Mouse (Mus musculus): ENCODE results near the gene Ccdc162. TPM values are rescaled to one million over a fixed set of nuclear protein-coding genes. Genes with fewer than 3 reads are reported as not detected.

The Ccdc162 gene
- total and polyA plus RNA-seq, 3 experiments, result 0.60 TPM; not detected in 2

GRCm38 (mm10) chr10:41546396-41547165 is 169.9 kb downstream of the Ccdc162 start:
- H3K36me3 ChIP-seq (replicated peaks), result no peaks in the 10 kb centered on the region
- TF ChIP-seq GATA1 (IDR thresholded peaks at IDR 0.05; ENCODE audit: borderline replicate concordance, low read length) (no peak), POLR2AphosphoS5 (IDR thresholded peaks at IDR 0.05; ENCODE audit: insufficient replicate concordance, low read depth, low read length) (no peak), CTCF (IDR thresholded peaks at IDR 0.05; ENCODE audit: low read depth, low read length) (no peak), GATA2 (IDR thresholded peaks at IDR 0.05; ENCODE audit: borderline replicate concordance, low read depth, low read length) (no peak), TAL1 (conservative IDR thresholded peaks at IDR 0.05; ENCODE audit: low read depth, low read length) (no peak)

GRCm38 (mm10) chr10:41545224-41545755 is 171.1 kb downstream of the Ccdc162 start:
- H3K36me3 ChIP-seq (replicated peaks), result no peaks in the 10 kb centered on the region
- peaks cover 4% of the 10 kb centered on the region; the same call in 1 of the 2 replicates for H3K4me1 ChIP-seq (ENCODE audit: insufficient read depth, low read depth, low read length)
- ATAC-seq (ENCODE audit: extremely low read depth, insufficient number of reproducible peaks, low FRiP score, poor library complexity, severe bottlenecking) (no peak), DNase-seq (ENCODE audit: low spot score) (no peak)
- no peak overlapping the region for H3K4me3 ChIP-seq (ENCODE audit: low read depth, low read length)
- peaks cover 13% of the 10 kb centered on the region for H3K27me3 ChIP-seq (ENCODE audit: insufficient read depth, low read length)
- no peak for TF ChIP-seq CTCF (IDR thresholded peaks at IDR 0.05; ENCODE audit: low read depth, low read length)
- TF ChIP-seq GATA1 (IDR thresholded peaks at IDR 0.05; ENCODE audit: borderline replicate concordance, low read length), result no peak
- TF ChIP-seq TAL1 (conservative IDR thresholded peaks at IDR 0.05; ENCODE audit: low read depth, low read length), result no peak
- no peak for TF ChIP-seq GATA2 (IDR thresholded peaks at IDR 0.05; ENCODE audit: borderline replicate concordance, low read depth, low read length)
- H3K9me3 ChIP-seq (replicated peaks), result peaks cover 7% of the 10 kb centered on the region

More at GRCm38 (mm10) chr10:41546396-41547165, 169.9 kb downstream of the Ccdc162 start:
- no peak for ATAC-seq (ENCODE audit: extremely low read depth, insufficient number of reproducible peaks, low FRiP score, poor library complexity, severe bottlenecking)
- Histone ChIP-seq H3K9me3 (replicated peaks) (peaks cover 7% of the 10 kb centered on the region), H3K4me1 (ENCODE audit: insufficient read depth, low read depth, low read length) (peaks cover 4% of the 10 kb centered on the region; the same call in 1 of the 2 replicates), H3K27me3 (ENCODE audit: insufficient read depth, low read length) (peaks cover 19% of the 10 kb centered on the region), H3K4me3 (ENCODE audit: low read depth, low read length) (no peak overlapping the region)
- no peak for DNase-seq (ENCODE audit: low spot score)

- ATAC-seq (ENCODE audit: extremely low read depth, insufficient number of reproducible peaks, low FRiP score, poor library complexity, severe bottlenecking), result no peak
- no peak overlapping the region for H3K4me3 ChIP-seq (ENCODE audit: low read depth, low read length)
- peaks cover 4% of the 10 kb centered on the region; the same call in 1 of the 2 replicates for H3K4me1 ChIP-seq (ENCODE audit: insufficient read depth, low read depth, low read length)
- peaks cover 13% of the 10 kb centered on the region for H3K27me3 ChIP-seq (ENCODE audit: insufficient read depth, low read length)
- no peak for DNase-seq (ENCODE audit: low spot score)
- no peaks in the 10 kb centered on the region for H3K36me3 ChIP-seq (replicated peaks)
- peaks cover 7% of the 10 kb centered on the region for H3K9me3 ChIP-seq (replicated peaks)
- TF ChIP-seq GATA2 (IDR thresholded peaks at IDR 0.05; ENCODE audit: borderline replicate concordance, low read depth, low read length) (no peak), GATA1 (IDR thresholded peaks at IDR 0.05; ENCODE audit: borderline replicate concordance, low read length) (no peak), POLR2AphosphoS5 (IDR thresholded peaks at IDR 0.05; ENCODE audit: insufficient replicate concordance, low read depth, low read length) (no peak), TAL1 (conservative IDR thresholded peaks at IDR 0.05; ENCODE audit: low read depth, low read length) (no peak), CTCF (IDR thresholded peaks at IDR 0.05; ENCODE audit: low read depth, low read length) (no peak)
Observed at GRCm38 (mm10) chr10:41544481-41545190, 171.8 kb downstream of the Ccdc162 start.

- H3K4me1 ChIP-seq (ENCODE audit: insufficient read depth, low read depth, low read length), result peaks cover 4% of the 10 kb centered on the region; the same call in 1 of the 2 replicates
- 0 out of 2 replicates have a peak, but pooled peaks cover 2% of the 10 kb centered on the region for H3K9me3 ChIP-seq (replicated peaks)
- ATAC-seq (ENCODE audit: extremely low read depth, insufficient number of reproducible peaks, low FRiP score, poor library complexity, severe bottlenecking), result no peak
- no peak for TF ChIP-seq CTCF (IDR thresholded peaks at IDR 0.05; ENCODE audit: low read depth, low read length)
- no peak for TF ChIP-seq GATA2 (IDR thresholded peaks at IDR 0.05; ENCODE audit: borderline replicate concordance, low read depth, low read length)
- TF ChIP-seq POLR2AphosphoS5 (IDR thresholded peaks at IDR 0.05; ENCODE audit: insufficient replicate concordance, low read depth, low read length), result no peak
- no peak for TF ChIP-seq GATA1 (IDR thresholded peaks at IDR 0.05; ENCODE audit: borderline replicate concordance, low read length)
- no peak for TF ChIP-seq TAL1 (conservative IDR thresholded peaks at IDR 0.05; ENCODE audit: low read depth, low read length)
- no peak overlapping the region for H3K4me3 ChIP-seq (ENCODE audit: low read depth, low read length)
- peaks cover 13% of the 10 kb centered on the region for H3K27me3 ChIP-seq (ENCODE audit: insufficient read depth, low read length)
- no peaks in the 10 kb centered on the region for H3K36me3 ChIP-seq (replicated peaks)
- no peak for DNase-seq (ENCODE audit: low spot score)
Observed at GRCm38 (mm10) chr10:41543844-41544243, 172.6 kb downstream of the Ccdc162 start.

- peaks cover 13% of the 10 kb centered on the region for H3K27me3 ChIP-seq (ENCODE audit: insufficient read depth, low read length)
- ATAC-seq (ENCODE audit: extremely low read depth, insufficient number of reproducible peaks, low FRiP score, poor library complexity, severe bottlenecking), result no peak
- no peaks in the 10 kb centered on the region for H3K36me3 ChIP-seq (replicated peaks)
- no peak for DNase-seq (ENCODE audit: low spot score)
- H3K4me3 ChIP-seq (ENCODE audit: low read depth, low read length), result no peak overlapping the region
- no peaks in the 10 kb centered on the region for H3K9me3 ChIP-seq (replicated peaks)
- TF ChIP-seq GATA2 (IDR thresholded peaks at IDR 0.05; ENCODE audit: borderline replicate concordance, low read depth, low read length), result no peak
- no peak for TF ChIP-seq POLR2AphosphoS5 (IDR thresholded peaks at IDR 0.05; ENCODE audit: insufficient replicate concordance, low read depth, low read length)
- peaks cover 4% of the 10 kb centered on the region; the same call in 1 of the 2 replicates for H3K4me1 ChIP-seq (ENCODE audit: insufficient read depth, low read depth, low read length)
Observed at GRCm38 (mm10) chr10:41543439-41543838, 173.0 kb downstream of the Ccdc162 start.

GRCm38 (mm10) chr10:41542057-41542456 is 174.4 kb downstream of the Ccdc162 start:
- no peak for ATAC-seq (ENCODE audit: extremely low read depth, insufficient number of reproducible peaks, low FRiP score, poor library complexity, severe bottlenecking)
- Histone ChIP-seq H3K36me3 (replicated peaks) (peaks cover 3% of the 10 kb centered on the region), H3K4me3 (ENCODE audit: low read depth, low read length) (no peak overlapping the region), H3K27me3 (ENCODE audit: insufficient read depth, low read length) (peaks cover 8% of the 10 kb centered on the region), H3K9me3 (replicated peaks) (no peaks in the 10 kb centered on the region), H3K4me1 (ENCODE audit: insufficient read depth, low read depth, low read length) (peaks cover 4% of the 10 kb centered on the region; the same call in 1 of the 2 replicates)
- no peak for DNase-seq (ENCODE audit: low spot score)
- TF ChIP-seq GATA1 (IDR thresholded peaks at IDR 0.05; ENCODE audit: borderline replicate concordance, low read length) (no peak), POLR2AphosphoS5 (IDR thresholded peaks at IDR 0.05; ENCODE audit: insufficient replicate concordance, low read depth, low read length) (no peak), TAL1 (conservative IDR thresholded peaks at IDR 0.05; ENCODE audit: low read depth, low read length) (no peak), CTCF (IDR thresholded peaks at IDR 0.05; ENCODE audit: low read depth, low read length) (no peak), GATA2 (IDR thresholded peaks at IDR 0.05; ENCODE audit: borderline replicate concordance, low read depth, low read length) (no peak)
